Mouse (Mus musculus) WW6 (cell line): Measurements from ENCODE around the gene Asz1.

Source experiments
- DNase-seq: peaks from one replicate; pipeline ENCODE4 v3.0.0-alpha.2; 2013; ENCODE audit warnings: low read depth, low spot score

Asz1 gene

GRCm38 (mm10) chr6:18007356-18007755 is 101.5 kb downstream of the Asz1 start:
- no peak for DNase-seq

GRCm38 (mm10) chr6:18002065-18002464 is 106.8 kb downstream of the Asz1 start:
- no peak for DNase-seq
